Mouse (Mus musculus): ENCODE data around the gene Olfr372.
"Not testable (repeated sequence)": the region's sequence is repeated elsewhere in the genome, so short reads cannot be mapped to it uniquely, and the experiment has no call there.

Gene Olfr372

GRCm38 (mm10) chr8:72099377-72100103 lies 58.5 kb downstream of the Olfr372 start:
- DNase-seq (ENCODE audit: low read depth, low spot score) = not testable (repeated sequence)

GRCm38 (mm10) chr8:72105165-72105564 lies 64.1 kb downstream of the Olfr372 start:
- no peak for DNase-seq (ENCODE audit: low read depth, low spot score)

GRCm38 (mm10) chr8:72106740-72107139 lies 65.7 kb downstream of the Olfr372 start, which contains the start of gene Olfr374:
TSS of gene Olfr374 (plus strand) at chr8:72107040.
- DNase-seq (ENCODE audit: low read depth, low spot score) = no peak

Measured in skeletal muscle tissue, adult 2 months (tissue).